Mouse (Mus musculus) neural tube, embryonic 15.5 days (tissue): ENCODE data around the gene Cep57l1. TPM values are rescaled to one million over a fixed set of nuclear protein-coding genes. Genes with fewer than 3 reads are reported as not detected.

ENCODE experiments used
- ATAC-seq: fragments of 200-750 bp; cut with Nextera tagmentation; 2 replicates; pipeline ENCODE4 v1.8.0; 2017; ENCODE audit warnings: mild to moderate bottlenecking, moderate TSS enrichment, moderate library complexity; ENCODE audit not compliant: low FRiP score
- H3K27ac ChIP-seq: fragments of 300-500 bp; sonication (generic); replicated peaks from 2 replicates; pipeline ENCODE4 v1.5.1; 2015; ENCODE audit warnings: mild to moderate bottlenecking, inconsistent platforms
- H3K27me3 ChIP-seq: fragments of 300-500 bp; sonication (generic); replicated peaks from 2 replicates; pipeline ENCODE4 v1.6.1; 2015; ENCODE audit warnings: inconsistent platforms
- H3K36me3 ChIP-seq: fragments of 300-500 bp; sonication (generic); 2 replicates; pipeline ENCODE4 v1.6.1; 2015; ENCODE audit warnings: inconsistent platforms
- H3K4me1 ChIP-seq: fragments of 300-500 bp; sonication (generic); 2 replicates; pipeline ENCODE4 v1.6.1; 2015; ENCODE audit warnings: inconsistent platforms
- H3K4me2 ChIP-seq: fragments of 300-500 bp; sonication (generic); 2 replicates; pipeline ENCODE4 v1.6.1; 2015; ENCODE audit warnings: inconsistent platforms, mild to moderate bottlenecking, moderate library complexity
- H3K4me3 ChIP-seq: fragments of 300-500 bp; sonication (generic); replicated peaks from 2 replicates; pipeline ENCODE4 v1.5.1; 2015; ENCODE audit warnings: mild to moderate bottlenecking, inconsistent platforms
- H3K9ac ChIP-seq: fragments of 300-500 bp; sonication (generic); replicated peaks from 2 replicates; pipeline ENCODE4 v1.6.1; 2015; ENCODE audit warnings: mild to moderate bottlenecking, inconsistent platforms
- H3K9me3 ChIP-seq: fragments of 300-500 bp; sonication (generic); replicated peaks from 2 replicates; pipeline ENCODE4 v1.6.1; 2016; ENCODE audit warnings: inconsistent platforms
- WGBS: fragments of 180-500 bp; shearing (Covaris S2); methylation state at CpG from one replicate; pipeline ENCODE4 v1.1.7; 2015; ENCODE audit warnings: mixed read lengths; 5-methylcytosine and 5-hydroxymethylcytosine counted together
- polyA plus RNA-seq: library from polyadenylated mRNA; unstranded; fragments of >200 nt; fragmentation: Nextera tagmentation; extraction: Ambion mirVana; gene quantifications from 2 replicates; pipeline ENCODE4 v1.2.1, GENCODE M21; 2015

Cep57l1 gene
- polyA plus RNA-seq, 1 experiment from 2014 or later = 15.7 TPM

- Histone ChIP-seq H3K27me3 (no peaks in the 10 kb centered on the region), H3K27ac (no peak overlapping the region), H3K4me1 (peaks cover 30% of the 10 kb centered on the region), H3K36me3 (no peaks in the 10 kb centered on the region), H3K9me3 (no peaks in the 10 kb centered on the region), H3K9ac (no peak overlapping the region), H3K4me3 (no peak overlapping the region), H3K4me2 (peak overlapping the region; percentile 15)
- WGBS = 84% methylated on average over 6 of the region's 6 CpGs
- no peak for ATAC-seq
Measured at GRCm38 (mm10) chr10:41814305-41814853, 4.7 kb upstream of the Cep57l1 start.

- Histone ChIP-seq H3K9ac (no peak overlapping the region), H3K27me3 (no peaks in the 10 kb centered on the region), H3K27ac (no peak overlapping the region), H3K4me3 (peak overlapping the region; percentile 26), H3K9me3 (no peaks in the 10 kb centered on the region), H3K4me1 (peaks cover 37% of the 10 kb centered on the region), H3K4me2 (peak overlapping the region; percentile 85), H3K36me3 (no peaks in the 10 kb centered on the region)
- no peak for ATAC-seq
- WGBS = 77% methylated on average over 6 of the region's 6 CpGs
Measured at GRCm38 (mm10) chr10:41812566-41812965, 2.9 kb upstream of the Cep57l1 start.

- Histone ChIP-seq H3K27me3 (no peaks in the 10 kb centered on the region), H3K27ac (peak overlapping the region; percentile 95), H3K9me3 (no peaks in the 10 kb centered on the region), H3K4me2 (peak overlapping the region; percentile 85), H3K36me3 (no peaks in the 10 kb centered on the region), H3K9ac (peak overlapping the region; percentile 80), H3K4me1 (peaks cover 37% of the 10 kb centered on the region), H3K4me3 (peak overlapping the region; percentile 94)
- no peak; the same call in 1 of the 2 replicates for ATAC-seq
- WGBS = under 1% methylated on average over 36 of the region's 36 CpGs
Measured at GRCm38 (mm10) chr10:41810564-41811455, 1.1 kb upstream of the Cep57l1 start.

- Histone ChIP-seq H3K4me1 (peaks cover 32% of the 10 kb centered on the region), H3K9ac (peak overlapping the region; percentile 80), H3K4me3 (peak overlapping the region; percentile 94), H3K9me3 (no peaks in the 10 kb centered on the region), H3K27me3 (no peaks in the 10 kb centered on the region), H3K4me2 (peak overlapping the region; percentile 85), H3K27ac (peak overlapping the region; percentile 95), H3K36me3 (no peaks in the 10 kb centered on the region)
- WGBS = 2% methylated on average over 25 of the region's 25 CpGs
- peak; percentile 89 for ATAC-seq
Measured at GRCm38 (mm10) chr10:41809080-41809770, 446 bp downstream of the Cep57l1 start.

- H3K27ac ChIP-seq = no peak overlapping the region
- peaks cover 16% of the 10 kb centered on the region; the same call in 1 of the 2 replicates for H3K9me3 ChIP-seq
- peaks cover 7% of the 10 kb centered on the region; the same call in 1 of the 2 replicates for H3K4me1 ChIP-seq
- WGBS = 88% methylated on average over 2 of the region's 2 CpGs
- H3K36me3 ChIP-seq = peaks cover 27% of the 10 kb centered on the region
- H3K9ac ChIP-seq = no peak overlapping the region
- no peak for ATAC-seq
- no peaks in the 10 kb centered on the region for H3K27me3 ChIP-seq
- no peak overlapping the region for H3K4me2 ChIP-seq
- no peak overlapping the region for H3K4me3 ChIP-seq
Measured at GRCm38 (mm10) chr10:41805729-41806355, 3.8 kb downstream of the Cep57l1 start.

- Histone ChIP-seq H3K4me1 (peaks cover 7% of the 10 kb centered on the region; the same call in 1 of the 2 replicates), H3K9me3 (peaks cover 24% of the 10 kb centered on the region; the same call in 1 of the 2 replicates), H3K4me3 (no peak overlapping the region), H3K36me3 (peaks cover 39% of the 10 kb centered on the region), H3K27me3 (no peaks in the 10 kb centered on the region), H3K9ac (no peak overlapping the region), H3K27ac (no peak overlapping the region), H3K4me2 (no peak overlapping the region)
- WGBS = 91% methylated on average over 3 of the region's 3 CpGs
- no peak for ATAC-seq
Measured at GRCm38 (mm10) chr10:41804711-41805110, 5.0 kb downstream of the Cep57l1 start.

GRCm38 (mm10) chr10:41803467-41803866, 6.2 kb downstream of the Cep57l1 start:
- H3K9me3 ChIP-seq = peaks cover 27% of the 10 kb centered on the region
- no peak overlapping the region for H3K27ac ChIP-seq
- 99% methylated on average over 8 of the region's 8 CpGs for WGBS
- no peaks in the 10 kb centered on the region for H3K27me3 ChIP-seq
- peaks cover 50% of the 10 kb centered on the region for H3K36me3 ChIP-seq
- no peak for ATAC-seq
- no peak overlapping the region for H3K4me3 ChIP-seq
- H3K9ac ChIP-seq = no peak overlapping the region
- 0 out of 2 replicates have a peak, but pooled peaks cover under 1% of the 10 kb centered on the region for H3K4me1 ChIP-seq
- no peak overlapping the region for H3K4me2 ChIP-seq

- ATAC-seq = no peak
- Histone ChIP-seq H3K4me3 (no peak overlapping the region), H3K36me3 (peaks cover 57% of the 10 kb centered on the region), H3K4me1 (no peaks in the 10 kb centered on the region), H3K27me3 (no peaks in the 10 kb centered on the region), H3K9me3 (peaks cover 37% of the 10 kb centered on the region), H3K9ac (no peak overlapping the region), H3K4me2 (no peak overlapping the region), H3K27ac (no peak overlapping the region)
- 96% methylated on average over 8 of the region's 8 CpGs for WGBS
Measured at GRCm38 (mm10) chr10:41797253-41797652, 12.4 kb downstream of the Cep57l1 start.

- Histone ChIP-seq H3K27me3 (no peaks in the 10 kb centered on the region), H3K9ac (no peak overlapping the region), H3K9me3 (peaks cover 15% of the 10 kb centered on the region), H3K36me3 (peaks cover 9% of the 10 kb centered on the region), H3K4me3 (no peak overlapping the region), H3K4me1 (no peaks in the 10 kb centered on the region), H3K27ac (no peak overlapping the region), H3K4me2 (no peak overlapping the region)
- no peak for ATAC-seq
- 91% methylated on average over 6 of the region's 6 CpGs for WGBS
Measured at GRCm38 (mm10) chr10:41792375-41792774, 17.3 kb downstream of the Cep57l1 start.

GRCm38 (mm10) chr10:41767254-41767653, 42.4 kb downstream of the Cep57l1 start:
- no peak for ATAC-seq
- Histone ChIP-seq H3K9me3 (no peaks in the 10 kb centered on the region), H3K36me3 (no peaks in the 10 kb centered on the region), H3K9ac (no peak overlapping the region), H3K4me3 (no peak overlapping the region), H3K27me3 (no peaks in the 10 kb centered on the region), H3K4me2 (no peak overlapping the region), H3K4me1 (no peaks in the 10 kb centered on the region), H3K27ac (no peak overlapping the region)
- 94% methylated on average over 6 of the region's 6 CpGs for WGBS

GRCm38 (mm10) chr10:41766280-41766679, 43.4 kb downstream of the Cep57l1 start:
- Histone ChIP-seq H3K9me3 (no peaks in the 10 kb centered on the region), H3K36me3 (no peaks in the 10 kb centered on the region), H3K9ac (no peak overlapping the region), H3K4me2 (no peak overlapping the region), H3K4me3 (no peak overlapping the region), H3K4me1 (no peaks in the 10 kb centered on the region), H3K27ac (no peak overlapping the region), H3K27me3 (no peaks in the 10 kb centered on the region)
- WGBS = 76% methylated on average over 4 of the region's 4 CpGs
- ATAC-seq = no peak
